Mouse (Mus musculus) hindbrain, postnatal 0 days (tissue): Measurements from ENCODE around the gene Hmga1. TPM values are rescaled to one million over a fixed set of nuclear protein-coding genes. Genes with fewer than 3 reads are reported as not detected.

Source experiments
- ATAC-seq: fragments of 200-750 bp; cut with Nextera tagmentation; 2 replicates; pipeline ENCODE4 v1.8.0; 2017; ENCODE audit warnings: mild to moderate bottlenecking, moderate TSS enrichment, moderate library complexity
- DNase-seq: peaks from one replicate; pipeline ENCODE4 v3.0.0-alpha.2; 2015; ENCODE audit warnings: low spot score
- H3K27ac ChIP-seq: fragments of 300-500 bp; sonication (generic); 2 replicates; pipeline ENCODE4 v1.5.1; 2014; ENCODE audit warnings: mild to moderate bottlenecking
- H3K27me3 ChIP-seq: fragments of 300-500 bp; sonication (generic); 2 replicates; pipeline ENCODE4 v1.6.1; 2014; ENCODE audit warnings: low read length, mixed read lengths; ENCODE audit not compliant: insufficient read depth
- H3K36me3 ChIP-seq: fragments of 300-500 bp; sonication (generic); 2 replicates; pipeline ENCODE4 v1.6.1; 2014; ENCODE audit warnings: low read length, mixed read lengths; ENCODE audit not compliant: insufficient read depth
- H3K4me1 ChIP-seq: fragments of 300-500 bp; sonication (generic); 2 replicates; pipeline ENCODE4 v1.6.1; 2014; ENCODE audit warnings: antibody characterized with exemption, low read length, mixed read lengths; ENCODE audit not compliant: insufficient read depth
- H3K4me2 ChIP-seq: fragments of 300-500 bp; sonication (generic); 2 replicates; pipeline ENCODE4 v1.6.1; 2014; ENCODE audit warnings: low read depth, mild to moderate bottlenecking, low read length, moderate library complexity, mixed read lengths
- H3K4me3 ChIP-seq: fragments of 300-500 bp; sonication (generic); 2 replicates; pipeline ENCODE4 v1.5.1; 2014; ENCODE audit warnings: low read length
- H3K9ac ChIP-seq: fragments of 300-500 bp; sonication (generic); replicated peaks from 2 replicates; pipeline ENCODE4 v1.6.1; 2014; ENCODE audit warnings: mild to moderate bottlenecking, low read length, moderate library complexity, mixed read lengths
- H3K9me3 ChIP-seq: fragments of 300-500 bp; sonication (generic); 2 replicates; pipeline ENCODE4 v1.6.1; 2016; ENCODE audit warnings: low read length, mixed read lengths
- CTCF ChIP-seq: IDR thresholded peaks from 2 replicates; pipeline ENCODE4 v1.5.1; 2016; ENCODE audit warnings: antibody characterized with exemption, control low read depth, low read depth
- WGBS: fragments of 180-500 bp; shearing (Covaris S2); extraction: QIAGEN DNeasy Blood & Tissue Kit; methylation state at CpG from one replicate; pipeline ENCODE4 v1.1.7; 2014; 5-methylcytosine and 5-hydroxymethylcytosine counted together
- polyA plus RNA-seq: library from polyadenylated mRNA; unstranded; fragments of >200 nt; fragmentation: Nextera tagmentation; extraction: Ambion mirVana; gene quantifications from 2 replicates; pipeline ENCODE4 v1.2.1, GENCODE M21; 2015
- total RNA-seq: library from RNA; depleted of rRNA; stranded (reverse); fragments of >200 nt; gene quantifications from 2 replicates; pipeline ENCODE4 v1.2.3, GENCODE M21; 2014

Gene Hmga1
- total and polyA plus RNA-seq, 2 experiments from 2014 or later: 145 to 170 TPM

- ATAC-seq (no peak), DNase-seq (peak; percentile 53)
- H3K36me3 ChIP-seq: no peaks in the 10 kb centered on the region
- H3K27me3 ChIP-seq: peaks cover 16% of the 10 kb centered on the region; the same call in 1 of the 2 replicates
- H3K27ac ChIP-seq: no peak overlapping the region; the same call in 1 of the 2 replicates
- peak overlapping the region; percentile 65 for H3K4me3 ChIP-seq
- 34% methylated on average over 27 of the region's 27 CpGs for WGBS
- TF ChIP-seq CTCF: peak; percentile 72
- no peaks in the 10 kb centered on the region for H3K9me3 ChIP-seq
- H3K4me1 ChIP-seq: peaks cover 6% of the 10 kb centered on the region; the same call in 1 of the 2 replicates
- H3K4me2 ChIP-seq: peak overlapping the region; percentile 70
- no peak overlapping the region for H3K9ac ChIP-seq
Measured at GRCm38 (mm10) chr17:27513916-27514762, 42.2 kb upstream of the Hmga1 start.

GRCm38 (mm10) chr17:27518296-27518695 is 38.0 kb upstream of the Hmga1 start:
- ATAC-seq (0 out of 2 replicates have a peak, but pooled peaks have one; percentile 18), DNase-seq (no peak)
- no peak overlapping the region for H3K27ac ChIP-seq

GRCm38 (mm10) chr17:27518700-27519595 is 37.3 kb upstream of the Hmga1 start:
- TF ChIP-seq CTCF: no peak
- Histone ChIP-seq H3K27me3 (peaks cover 22% of the 10 kb centered on the region), H3K9ac (no peak overlapping the region), H3K4me1 (peaks cover 2% of the 10 kb centered on the region; the same call in 1 of the 2 replicates), H3K36me3 (no peaks in the 10 kb centered on the region), H3K9me3 (no peaks in the 10 kb centered on the region), H3K4me3 (no peak overlapping the region), H3K4me2 (no peak overlapping the region), H3K27ac (no peak overlapping the region)
- WGBS: 16% methylated on average over 15 of the region's 15 CpGs
- DNase-seq: no peak
- ATAC-seq: 0 out of 2 replicates have a peak, but pooled peaks have one; percentile 4

More at GRCm38 (mm10) chr17:27518296-27518695, 38.0 kb upstream of the Hmga1 start:
- Histone ChIP-seq H3K4me2 (no peak overlapping the region), H3K9ac (no peak overlapping the region), H3K27me3 (peaks cover 26% of the 10 kb centered on the region), H3K9me3 (no peaks in the 10 kb centered on the region), H3K36me3 (no peaks in the 10 kb centered on the region), H3K4me3 (no peak overlapping the region), H3K4me1 (peaks cover 3% of the 10 kb centered on the region; the same call in 1 of the 2 replicates)
- WGBS: 20% methylated on average over 9 of the region's 9 CpGs
- TF ChIP-seq CTCF: no peak

GRCm38 (mm10) chr17:27520557-27520956 is 35.7 kb upstream of the Hmga1 start:
- Histone ChIP-seq H3K4me1 (no peaks in the 10 kb centered on the region; the same call in 1 of the 2 replicates), H3K4me2 (peak overlapping the region; percentile 46), H3K4me3 (0 out of 2 replicates have a peak overlapping the region, but pooled peaks have one; percentile 10), H3K9ac (no peak overlapping the region), H3K36me3 (no peaks in the 10 kb centered on the region), H3K9me3 (no peaks in the 10 kb centered on the region), H3K27me3 (peaks cover 16% of the 10 kb centered on the region), H3K27ac (no peak overlapping the region)
- WGBS: under 1% methylated on average over 27 of the region's 27 CpGs
- ATAC-seq: peak; percentile 57
- peak; percentile 79 for TF ChIP-seq CTCF
- DNase-seq: peak; percentile 79

GRCm38 (mm10) chr17:27521303-27521702 is 35.0 kb upstream of the Hmga1 start, which contains the start of gene Grm4:
Gene Grm4, minus strand, starts transcription at chr17:27521403.
- ATAC-seq (no peak), DNase-seq (no peak)
- Histone ChIP-seq H3K9ac (no peak within 1 kb of the TSS), H3K27me3 (peaks cover 11% of the 10 kb centered on the region), H3K9me3 (no peaks in the 10 kb centered on the region), H3K36me3 (no peaks in the 10 kb centered on the region), H3K27ac (no peak within 1 kb of the TSS), H3K4me1 (no peaks in the 10 kb centered on the region; the same call in 1 of the 2 replicates), H3K4me2 (peak within 1 kb of the TSS; percentile 46), H3K4me3 (0 out of 2 replicates have a peak within 1 kb of the TSS, but pooled peaks have one; percentile 10)
- WGBS: 72% methylated on average over 5 of the region's 5 CpGs
- no peak for TF ChIP-seq CTCF

- peaks cover 11% of the 10 kb centered on the region for H3K27me3 ChIP-seq
- no peak overlapping the region for H3K27ac ChIP-seq
- TF ChIP-seq CTCF: no peak
- no peaks in the 10 kb centered on the region for H3K36me3 ChIP-seq
- DNase-seq (no peak), ATAC-seq (no peak)
- 46% methylated on average over 7 of the region's 7 CpGs for WGBS
- H3K9ac ChIP-seq: no peak overlapping the region
- H3K4me2 ChIP-seq: no peak overlapping the region
- H3K4me3 ChIP-seq: no peak overlapping the region
- H3K9me3 ChIP-seq: no peaks in the 10 kb centered on the region
- no peaks in the 10 kb centered on the region; the same call in 1 of the 2 replicates for H3K4me1 ChIP-seq
Measured at GRCm38 (mm10) chr17:27523121-27523520, 33.2 kb upstream of the Hmga1 start.
